Comparison of ENCODE assay signal across 20 mouse cellular contexts in genomic region chr7:35116524-35116923, GRCm38 (mm10). TPM values are rescaled to one million over a fixed set of nuclear protein-coding genes. Genes with fewer than 3 reads are reported as not detected.
A peak's percentile ranks its signal among the peaks of the same experiment; 100 is the strongest.
DNase-seq lines count a peak whose midpoint lies in the region; ATAC-seq and TF ChIP-seq lines count a peak whose summit lies in the region.
"Had no signal": no experiment of that assay in that cellular context is flagged by ENCODE, and none has a peak within 500 bp of the region (broad histone marks: within the 10 kb centered on the region; RNA-seq: fewer than 3 reads in every experiment).

No protein-coding gene starts in this region.

- H3K9me3 ChIP-seq in intestine, embryonic 15.5 days, result no peaks in the 10 kb centered on the region
- no peaks in the 10 kb centered on the region for H3K9me3 ChIP-seq in liver, embryonic 12.5 days (replicated peaks)
- no peaks in the 10 kb centered on the region; the same call in 1 of the 2 replicates for H3K9me3 ChIP-seq in kidney, embryonic 14.5 days (ENCODE audit: control insufficient read depth, low read length)
- H3K9me3 ChIP-seq: embryonic facial prominence, embryonic 15.5 days; kidney, embryonic 15.5 days had no signal

- peak; percentile 86 for ATAC-seq in intestine, embryonic 15.5 days
- ATAC-seq in liver, embryonic 12.5 days, result peak; percentile 44; the same call in 1 of the 2 replicates
- ATAC-seq in kidney, embryonic 14.5 days (ENCODE audit: low FRiP score, low TSS enrichment), result no peak
- ATAC-seq: forebrain, postnatal 0 days had no signal

- TF ChIP-seq POLR2A in small intestine, adult 2 months (IDR thresholded peaks at IDR 0.05; ENCODE audit: low read depth, low read length), result peak; percentile 29; the same call in 1 of the 2 replicates

- peaks cover 17% of the 10 kb centered on the region for H3K4me1 ChIP-seq in intestine, embryonic 15.5 days (replicated peaks)
- peaks cover 20% of the 10 kb centered on the region for H3K4me1 ChIP-seq in liver, embryonic 12.5 days
- H3K4me1 ChIP-seq in small intestine, adult 2 months (ENCODE audit: control insufficient read depth, insufficient read depth, insufficient read length, low read length), result peaks cover 8% of the 10 kb centered on the region; the same call in 1 of the 2 replicates
- peaks cover 16% of the 10 kb centered on the region; the same call in 1 of the 2 replicates for H3K4me1 ChIP-seq in kidney, embryonic 14.5 days (ENCODE audit: control insufficient read depth, insufficient read depth, low read length)

- H3K27me3 ChIP-seq in intestine, embryonic 15.5 days (replicated peaks), result peaks cover 17% of the 10 kb centered on the region
- peaks cover 67% of the 10 kb centered on the region for H3K27me3 ChIP-seq in liver, embryonic 12.5 days (replicated peaks)
- H3K27me3 ChIP-seq in small intestine, adult 2 months (ENCODE audit: control insufficient read depth, insufficient read depth, low read length), result no peaks in the 10 kb centered on the region
- peaks cover 44% of the 10 kb centered on the region for H3K27me3 ChIP-seq in kidney, embryonic 14.5 days (ENCODE audit: control insufficient read depth, insufficient read depth, low read length)

- peak overlapping the region; percentile 94 for H3K27ac ChIP-seq in intestine, embryonic 15.5 days
- 0 out of 2 replicates have a peak overlapping the region, but pooled peaks have one; percentile 17 for H3K27ac ChIP-seq in liver, embryonic 12.5 days
- H3K27ac ChIP-seq in small intestine, adult 2 months (ENCODE audit: insufficient read depth, low read depth, low read length), result peak overlapping the region; percentile 99
- no peak overlapping the region for H3K27ac ChIP-seq in kidney, embryonic 14.5 days (ENCODE audit: low read depth, low read length)
- H3K27ac ChIP-seq: embryonic facial prominence, embryonic 15.5 days; gastrocnemius, adult 2 months; kidney, embryonic 15.5 days had no signal

- DNase-seq in R1 (ENCODE audit: low read depth, low spot score), result peak; percentile 25
- no peak for DNase-seq in kidney, adult 8-10 months
- DNase-seq in left cerebral cortex, adult 9 months (ENCODE audit: low spot score in 2 of 2), result no peak
- no peak for DNase-seq in urinary bladder, postnatal 4 days (ENCODE audit: low spot score in 2 of 2)
- DNase-seq: adrenal gland, adult 8-10 months; cerebellum, postnatal 14 days; embryo, embryonic 11 days; forebrain, postnatal 0 days; gastrocnemius, adult 2 months; heart, postnatal 10 days; left cerebral cortex, postnatal 4 days; lung, embryonic 14.5 days; thymus, postnatal 25 days had no signal

- H3K4me3 ChIP-seq in intestine, embryonic 15.5 days (replicated peaks), result no peak overlapping the region
- H3K4me3 ChIP-seq in liver, embryonic 12.5 days, result no peak overlapping the region
- H3K4me3 ChIP-seq in small intestine, adult 2 months (ENCODE audit: low read depth, low read length), result peak overlapping the region; percentile 30; the same call in 1 of the 2 replicates
- H3K4me3 ChIP-seq in kidney, embryonic 14.5 days (ENCODE audit: low read length), result no peak overlapping the region
- H3K4me3 ChIP-seq: embryonic facial prominence, embryonic 15.5 days; gastrocnemius, adult 2 months; kidney, embryonic 15.5 days had no signal

- H3K9ac ChIP-seq in intestine, embryonic 15.5 days, result no peak overlapping the region
- no peak overlapping the region for H3K9ac ChIP-seq in liver, embryonic 12.5 days
- H3K9ac ChIP-seq in kidney, embryonic 14.5 days (ENCODE audit: low read depth, low read length), result no peak overlapping the region
- H3K9ac ChIP-seq: embryonic facial prominence, embryonic 15.5 days; forebrain, postnatal 0 days; kidney, embryonic 15.5 days; lung, embryonic 14.5 days had no signal

- no peak for TF ChIP-seq CTCF in small intestine, adult 2 months (IDR thresholded peaks at IDR 0.05; ENCODE audit: extremely low read depth, insufficient read length, insufficient replicate concordance, low read depth, low read length)

- 27% methylated on average over 3 of the region's 3 CpGs for WGBS in intestine, embryonic 15.5 days
- 38% methylated on average over 3 of the region's 3 CpGs for WGBS in liver, embryonic 12.5 days (ENCODE audit: insufficient replicate concordance)
- 27% methylated on average over 3 of the region's 3 CpGs for WGBS in small intestine, adult 2 months
- WGBS in kidney, embryonic 14.5 days, result 67% methylated on average over 3 of the region's 3 CpGs

- H3K36me3 ChIP-seq in intestine, embryonic 15.5 days, result no peaks in the 10 kb centered on the region
- no peaks in the 10 kb centered on the region for H3K36me3 ChIP-seq in liver, embryonic 12.5 days
- no peaks in the 10 kb centered on the region for H3K36me3 ChIP-seq in small intestine, adult 2 months (ENCODE audit: control insufficient read depth, insufficient read depth, low read length)
- no peaks in the 10 kb centered on the region for H3K36me3 ChIP-seq in kidney, embryonic 14.5 days (ENCODE audit: control insufficient read depth, insufficient read depth, low read length)
- H3K36me3 ChIP-seq: embryonic facial prominence, embryonic 15.5 days; kidney, embryonic 15.5 days had no signal

- H3K4me2 ChIP-seq in intestine, embryonic 15.5 days (replicated peaks), result peak overlapping the region; percentile 95
- H3K4me2 ChIP-seq in liver, embryonic 12.5 days, result no peak overlapping the region
- no peak overlapping the region for H3K4me2 ChIP-seq in kidney, embryonic 14.5 days (replicated peaks; ENCODE audit: low read depth, low read length)
- H3K4me2 ChIP-seq: heart, embryonic 11.5 days; kidney, embryonic 15.5 days had no signal

RNA-seq across cellular contexts. Expression of gene Cebpa, which starts 2.6 kb away (rescaled TPM):
- polyA plus RNA-seq in intestine, embryonic 15.5 days (2015; fragmentation: Nextera tagmentation; extraction: Ambion mirVana), result 13.9 and 14.1 TPM in 2 replicates
- 11.5 and 11.6 TPM in 2 replicates for polyA plus RNA-seq in liver, embryonic 12.5 days (2016; fragmentation: Nextera tagmentation; extraction: Ambion mirVana)
- 39.2 and 105 TPM in 2 replicates for polyA plus RNA-seq in small intestine, adult 2 months (2012; rRNA removed)
- 0.92 and 1.5 TPM in 2 replicates for polyA plus RNA-seq in kidney, embryonic 14.5 days (2014; fragmentation: Nextera tagmentation; extraction: Ambion mirVana)
